Mouse (Mus musculus) stomach, postnatal 0 days (tissue): ENCODE measurements around the gene Rab1b.

ENCODE experiments used
- CTCF ChIP-seq: IDR thresholded peaks from 2 replicates; pipeline ENCODE4 v1.5.1; 2016; ENCODE audit warnings: antibody characterized with exemption, low read depth, mild to moderate bottlenecking, moderate library complexity
- EP300 ChIP-seq: optimal IDR thresholded peaks from 2 replicates; pipeline ENCODE3; 2016; ENCODE audit warnings: antibody characterized with exemption

DNA sequence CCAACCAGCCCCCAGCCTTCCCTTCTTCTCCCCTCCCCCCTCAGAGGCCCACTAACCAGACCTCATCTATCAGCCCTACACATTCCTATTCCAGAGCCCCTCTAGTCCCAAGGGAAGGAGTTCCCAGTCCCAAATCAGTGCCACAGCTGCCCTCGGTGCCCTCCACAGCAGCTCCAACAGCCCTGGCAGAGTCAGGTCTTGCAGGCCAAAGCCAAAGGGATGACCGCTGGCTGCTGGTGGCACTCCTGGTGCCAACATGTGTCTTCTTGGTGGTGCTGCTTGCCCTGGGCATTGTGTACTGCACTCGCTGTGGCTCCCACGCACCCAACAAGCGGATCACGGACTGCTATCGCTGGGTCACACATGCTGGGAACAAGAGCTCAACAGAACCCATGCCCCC is 36.9 kb downstream of the Rab1b start:
- TF ChIP-seq CTCF, result no peak
- no peak for TF ChIP-seq EP300
